Mouse (Mus musculus) liver, adult (tissue): Measurements from ENCODE around the gene Zc3hav1.

ENCODE experiments used
- GATA4 ChIP-seq: IDR thresholded peaks from 2 replicates; pipeline ENCODE4 v1.6.1; 2014; ENCODE audit warnings: mild to moderate bottlenecking, low read length; ENCODE audit not compliant: insufficient replicate concordance

The Zc3hav1 gene

GRCm38 (mm10) chr6:38353811-38354722 lies at the start of gene Zc3hav1:
Zc3hav1 (minus strand) TSS chr6:38354603.
- peak; percentile 29; the same call in 1 of the 2 replicates for TF ChIP-seq GATA4

- TF ChIP-seq GATA4: no peak
Measured at GRCm38 (mm10) chr6:38389671-38390070, 35.3 kb upstream of the Zc3hav1 start.

GRCm38 (mm10) chr6:38381129-38381771 lies 26.8 kb upstream of the Zc3hav1 start, which contains the start of gene Ttc26:
Ttc26 (plus strand) TSS chr6:38381469.
- peak; percentile 14; the same call in 1 of the 2 replicates for TF ChIP-seq GATA4

- TF ChIP-seq GATA4: no peak
Measured at GRCm38 (mm10) chr6:38380764-38381128, 26.3 kb upstream of the Zc3hav1 start.

- no peak for TF ChIP-seq GATA4
Measured at GRCm38 (mm10) chr6:38374271-38374670, 19.9 kb upstream of the Zc3hav1 start.

- no peak for TF ChIP-seq GATA4
Measured at GRCm38 (mm10) chr6:38369945-38370344, 15.5 kb upstream of the Zc3hav1 start.

- no peak for TF ChIP-seq GATA4
Measured at GRCm38 (mm10) chr6:38364121-38364520, 9.7 kb upstream of the Zc3hav1 start.

GRCm38 (mm10) chr6:38363370-38363769 lies 9.0 kb upstream of the Zc3hav1 start:
- TF ChIP-seq GATA4: no peak

- no peak for TF ChIP-seq GATA4
Measured at GRCm38 (mm10) chr6:38361937-38362336, 7.5 kb upstream of the Zc3hav1 start.

GRCm38 (mm10) chr6:38361065-38361464 lies 6.7 kb upstream of the Zc3hav1 start:
- no peak for TF ChIP-seq GATA4

GRCm38 (mm10) chr6:38359736-38360499 lies 5.5 kb upstream of the Zc3hav1 start:
- TF ChIP-seq GATA4: no peak

- TF ChIP-seq GATA4: no peak
Measured at GRCm38 (mm10) chr6:38358253-38359027, 4.0 kb upstream of the Zc3hav1 start.

- TF ChIP-seq GATA4: no peak
Measured at GRCm38 (mm10) chr6:38357603-38358252, 3.3 kb upstream of the Zc3hav1 start.

- TF ChIP-seq GATA4: no peak
Measured at GRCm38 (mm10) chr6:38355862-38356261, 1.5 kb upstream of the Zc3hav1 start.
